17 mouse cellular contexts compared by ENCODE assay signal in the genomic region with DNA sequence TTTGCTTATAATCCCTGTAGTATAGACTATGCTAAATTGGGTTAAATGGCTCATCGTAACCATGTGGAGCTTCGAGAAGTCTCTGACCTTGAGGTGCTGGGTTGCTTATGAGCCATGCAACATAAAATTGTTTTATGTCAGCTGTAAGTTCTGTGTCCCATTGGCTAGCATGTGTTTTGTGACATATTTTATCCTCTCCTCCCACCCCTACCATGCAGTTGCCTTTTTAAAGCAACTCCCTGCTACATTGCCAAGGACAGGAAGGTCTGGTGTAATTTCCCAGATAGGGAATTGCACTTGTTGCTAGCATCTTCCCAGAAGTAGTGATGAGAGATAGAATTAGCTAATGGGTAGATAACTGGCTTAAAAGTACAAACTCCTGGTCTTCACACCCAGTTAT. TPM values are rescaled to one million over a fixed set of nuclear protein-coding genes. Genes with fewer than 3 reads are reported as not detected.
"Had no signal": no experiment of that assay in that cellular context is flagged by ENCODE, and none has a peak within 500 bp of the region (broad histone marks: within the 10 kb centered on the region; RNA-seq: fewer than 3 reads in every experiment).

No protein-coding gene starts in this region.

- H3K27ac ChIP-seq: neural tube, embryonic 13.5 days; neural tube, embryonic 15.5 days; stomach, embryonic 15.5 days; stomach, postnatal 0 days had no signal

- H3K4me3 ChIP-seq: neural tube, embryonic 13.5 days; neural tube, embryonic 15.5 days; stomach, embryonic 15.5 days had no signal

- H3K36me3 ChIP-seq: neural tube, embryonic 13.5 days; neural tube, embryonic 15.5 days had no signal

- H3K9me3 ChIP-seq: neural tube, embryonic 13.5 days; neural tube, embryonic 15.5 days; stomach, embryonic 15.5 days had no signal

- DNase-seq: retina, postnatal 1 day; right cerebral cortex, adult 18-20 months; right cerebral cortex, postnatal 14 days; right cerebral cortex, postnatal 25 days; right cerebral cortex, postnatal 4 days; spleen, adult 18-20 months; thymus, adult 18-20 months; thymus, adult 2 months; thymus, postnatal 14 days; thymus, postnatal 25 days; thymus, postnatal 36 days; thymus, postnatal 4 days had no signal

- H3K4me1 ChIP-seq: stomach, embryonic 15.5 days had no signal

- H3K9ac ChIP-seq: neural tube, embryonic 13.5 days; neural tube, embryonic 15.5 days; stomach, embryonic 15.5 days had no signal

- H3K4me2 ChIP-seq: neural tube, embryonic 13.5 days; neural tube, embryonic 15.5 days; stomach, embryonic 15.5 days had no signal

- H3K27me3 ChIP-seq: neural tube, embryonic 13.5 days; neural tube, embryonic 15.5 days; stomach, embryonic 15.5 days had no signal

RNA-seq across cellular contexts. Expression of a gene that starts 31.7 kb away (rescaled TPM):
- total RNA-seq: neutrophil, adult 5-6 weeks had no signal
